Mouse (Mus musculus) MEL-GATA-1-ER (cell line): Measurements from ENCODE around the gene Gm45716.
A peak's percentile ranks its signal among the peaks of the same experiment; 100 is the strongest.

ENCODE experiments used
- DNase-seq: peaks from one replicate; pipeline ENCODE4 v3.0.0-alpha.2; 2012; ENCODE audit warnings: low read depth; ENCODE audit errors: extremely low read depth

Gene Gm45716

DNA sequence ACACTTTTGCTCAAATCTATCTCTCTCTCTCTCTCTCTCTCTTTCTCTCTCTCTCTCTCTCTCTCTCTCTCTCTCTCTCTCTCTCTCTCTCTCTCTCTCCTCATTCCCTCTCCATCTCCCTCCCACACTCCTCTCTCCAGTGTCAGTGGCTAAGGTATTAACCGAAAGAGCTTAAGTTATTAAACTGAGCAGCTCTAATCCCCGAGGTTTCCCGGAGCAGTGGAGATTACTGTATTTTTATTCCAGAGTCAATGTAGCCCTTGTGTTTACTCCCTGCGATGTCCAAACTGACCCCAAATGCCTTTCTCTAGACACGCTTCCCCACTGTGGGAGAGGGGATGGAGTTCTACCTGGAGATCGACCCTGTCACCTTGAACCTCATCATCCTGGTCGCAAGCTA lies at the start of gene Gm45716:
TSS of gene Gm45716 (plus strand) at position 243 of the 400 bp plus-strand sequence.
- no peak for DNase-seq

DNA sequence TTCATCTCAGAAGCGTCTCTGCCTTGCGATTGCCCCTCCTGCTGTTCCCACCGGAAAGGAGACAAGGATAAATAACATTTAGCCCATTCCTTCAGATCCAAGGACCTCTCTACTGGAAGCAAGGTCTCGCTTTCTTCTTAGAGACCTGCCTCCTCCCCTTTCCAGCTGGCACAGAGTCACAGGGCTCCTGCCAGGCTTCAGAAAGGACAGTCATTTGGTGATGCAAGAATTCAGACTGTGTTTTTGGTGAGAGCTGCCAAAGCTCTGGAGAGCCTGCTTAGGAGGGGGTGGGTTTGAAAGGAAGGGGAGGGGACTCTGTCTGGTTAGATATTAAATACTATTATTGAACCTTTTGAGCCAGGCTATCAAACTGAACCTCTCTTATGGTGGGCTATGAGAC lies 45.1 kb upstream of the Gm45716 start:
- DNase-seq, result no peak

DNA sequence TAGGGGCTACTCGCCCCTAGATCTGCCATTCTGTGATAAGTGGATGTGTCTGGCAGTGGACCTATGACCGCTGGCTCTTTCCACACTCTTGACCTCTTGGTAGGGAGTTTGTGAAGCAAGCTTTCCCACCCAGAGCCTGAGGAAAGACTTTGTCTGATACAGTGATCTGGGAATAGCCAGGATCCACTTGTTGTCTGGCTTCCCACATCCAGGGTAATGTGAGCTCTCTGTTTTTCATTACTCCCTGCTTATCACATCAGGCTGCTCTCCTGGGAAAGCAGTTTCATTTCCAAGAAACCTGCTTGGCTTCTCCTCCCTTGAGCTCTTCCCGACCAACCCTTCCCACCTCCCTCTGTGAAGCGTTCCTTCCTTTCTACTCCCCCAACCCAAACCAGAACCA lies 44.5 kb upstream of the Gm45716 start:
- DNase-seq, result no peak

DNA sequence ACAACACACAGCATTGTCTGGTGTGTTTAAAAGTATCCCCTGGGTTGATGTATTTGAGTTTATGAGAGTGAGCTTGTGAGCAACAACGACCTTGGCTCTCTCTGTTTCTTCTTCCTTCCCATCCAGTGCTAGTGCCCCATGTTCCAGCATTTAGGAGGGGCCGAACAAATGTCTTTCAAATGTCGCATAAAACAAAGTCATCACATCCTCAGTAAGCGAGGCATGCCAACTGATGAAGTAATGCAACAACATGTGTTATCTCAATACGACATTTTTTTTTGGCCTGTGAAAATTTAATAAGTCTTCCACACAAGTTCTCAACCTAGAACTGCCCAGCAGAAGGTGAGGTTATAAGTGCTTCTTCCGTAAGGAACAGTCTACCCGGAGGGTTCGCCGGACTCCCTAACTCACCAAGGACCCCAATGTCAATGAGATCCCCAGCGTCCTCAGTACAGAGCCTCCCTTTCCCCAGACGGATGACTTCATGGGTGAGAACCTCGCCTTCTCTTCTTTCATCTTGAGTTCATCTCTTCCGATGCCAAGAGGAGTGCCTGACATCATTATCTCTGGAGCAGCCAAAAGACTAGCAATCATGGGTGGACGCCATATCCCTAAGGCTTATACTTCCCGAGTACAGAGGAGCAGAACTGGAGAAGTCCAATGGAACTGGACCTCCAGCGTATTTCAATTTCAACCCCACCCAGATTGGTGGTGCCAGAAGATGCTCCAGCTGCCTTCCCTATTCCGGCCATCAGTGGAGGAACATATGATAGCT lies 41.2 kb upstream of the Gm45716 start:
- no peak for DNase-seq

DNA sequence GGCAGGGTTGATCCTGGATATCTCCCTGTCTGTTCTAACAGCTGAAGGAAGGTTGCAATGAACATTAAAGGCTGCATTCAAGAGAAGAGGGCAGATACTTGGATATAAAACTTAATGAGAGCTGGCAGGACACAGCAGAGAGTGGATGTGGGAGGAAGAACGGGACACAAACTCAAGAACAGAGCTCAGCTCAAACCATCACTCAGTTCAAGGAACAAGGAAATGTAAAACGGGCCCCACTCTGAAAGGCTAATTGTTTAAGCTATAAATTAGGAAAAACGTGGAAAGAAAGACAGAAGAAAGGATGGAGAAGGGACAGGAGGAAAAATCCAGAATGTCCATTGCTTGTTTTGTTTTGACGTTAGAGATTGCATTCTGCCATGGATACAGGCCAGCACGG lies 32.4 kb upstream of the Gm45716 start:
- DNase-seq, result no peak

DNA sequence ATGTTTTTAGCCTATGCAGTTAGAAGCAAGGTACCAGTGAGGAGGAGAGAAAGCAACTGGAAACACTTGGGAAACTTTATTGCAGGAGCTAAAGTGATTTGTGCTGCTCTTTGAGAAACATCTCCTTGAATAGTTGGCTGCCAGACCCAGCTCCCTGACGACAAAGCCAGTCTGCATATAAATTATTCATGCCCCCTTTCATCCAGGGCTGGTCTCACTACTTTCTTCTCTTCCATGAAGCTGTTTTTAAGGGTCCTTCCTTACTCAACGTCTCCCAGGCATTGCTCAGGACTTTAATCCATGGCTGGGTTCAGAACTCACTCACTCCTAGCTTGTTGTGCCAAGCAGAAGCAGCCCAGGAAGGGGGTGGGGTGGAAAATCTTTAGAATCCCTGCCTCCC lies 32.0 kb upstream of the Gm45716 start:
- no peak for DNase-seq

DNA sequence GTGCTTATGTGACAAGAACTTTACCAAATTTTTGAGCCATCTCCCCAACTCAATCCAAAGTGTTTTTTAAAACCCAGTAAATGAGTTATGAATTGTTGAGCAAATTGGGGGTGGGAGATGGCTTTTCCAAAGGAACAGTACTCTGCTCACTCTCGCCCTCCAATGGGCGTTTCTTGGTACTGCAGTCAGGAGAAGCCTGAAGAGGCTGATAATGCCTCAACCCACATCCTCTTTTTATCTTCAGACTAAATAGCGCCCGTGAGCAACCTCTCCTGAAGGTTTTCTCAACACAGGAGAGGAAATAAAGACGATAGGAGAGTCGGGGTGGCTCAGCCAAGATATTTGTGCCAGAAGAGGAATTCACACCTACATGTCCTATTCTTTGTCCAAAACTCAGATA lies 19.7 kb upstream of the Gm45716 start:
- DNase-seq, result peak; percentile 53

DNA sequence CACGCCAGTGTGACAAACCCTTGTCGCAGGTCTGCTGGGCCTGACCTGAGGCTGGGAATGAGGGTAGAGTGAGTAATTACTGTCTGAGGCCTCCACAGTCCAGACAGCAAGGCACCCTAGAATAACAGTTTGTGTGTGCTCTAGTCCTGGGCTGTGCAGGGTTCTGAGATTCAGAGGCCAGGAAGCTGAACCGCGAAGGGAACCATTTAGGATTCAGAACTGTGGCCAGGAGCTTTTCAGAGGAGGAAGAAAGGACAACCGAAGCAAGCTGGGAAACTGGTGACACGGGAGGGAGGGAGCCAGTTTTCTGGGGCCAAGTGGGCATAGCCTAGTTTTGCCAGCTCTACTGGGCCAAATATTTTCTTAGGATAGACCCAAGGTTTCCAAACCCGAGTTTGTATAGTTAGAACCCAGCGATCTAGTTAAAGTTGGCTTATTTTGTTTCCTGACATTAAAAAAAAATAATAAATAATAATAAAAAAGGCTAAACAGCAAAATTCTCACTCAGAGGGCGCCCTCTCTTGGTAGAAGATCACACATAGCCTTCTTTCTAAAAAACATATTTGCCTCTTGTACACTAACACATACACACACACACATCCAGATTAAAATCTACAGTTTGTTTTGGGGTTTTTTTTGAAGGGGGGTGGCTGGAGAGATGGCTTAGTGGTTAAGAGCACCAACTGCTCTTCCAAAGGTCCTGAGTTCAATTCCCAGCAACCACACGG lies 19.0 kb upstream of the Gm45716 start:
- DNase-seq, result no peak

DNA sequence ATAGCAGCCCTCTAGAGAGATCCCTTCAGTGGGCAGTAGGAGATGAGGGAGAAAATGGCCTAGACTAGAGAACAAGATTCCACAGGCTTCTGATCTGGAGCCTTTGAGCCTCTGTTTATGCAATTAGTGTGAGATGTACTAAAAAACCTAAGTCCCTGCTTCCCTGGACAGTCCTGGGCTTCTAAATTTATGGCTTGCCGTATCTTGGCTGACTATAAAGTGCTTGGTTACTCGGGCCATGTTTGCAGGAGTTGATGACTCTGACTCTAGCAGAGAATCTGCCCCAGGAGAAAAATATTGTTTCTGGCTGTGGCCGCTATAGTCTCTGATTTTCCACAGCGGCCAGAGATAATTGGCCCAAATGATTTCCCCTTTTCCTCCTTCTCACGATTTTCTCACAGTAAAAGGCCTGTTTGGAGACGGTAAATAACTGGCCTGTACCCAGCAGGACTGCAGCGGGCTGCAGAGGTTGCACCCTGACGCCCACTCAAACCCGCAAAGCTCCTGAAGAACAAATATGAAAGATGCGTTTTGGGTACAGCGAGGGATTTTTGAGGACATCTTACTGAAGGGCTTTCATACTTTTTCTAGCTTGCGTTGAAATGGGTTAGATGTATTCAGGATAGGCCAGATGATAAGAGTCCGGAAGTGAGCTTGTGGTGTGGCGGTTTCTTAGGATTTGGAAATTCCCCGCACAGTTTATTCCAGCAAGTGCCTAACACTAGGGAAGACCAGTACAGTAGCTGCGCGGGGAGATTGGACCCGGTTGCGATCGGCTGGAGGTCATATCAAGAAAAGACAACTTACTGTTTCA lies 18.1 kb upstream of the Gm45716 start:
- no peak for DNase-seq

DNA sequence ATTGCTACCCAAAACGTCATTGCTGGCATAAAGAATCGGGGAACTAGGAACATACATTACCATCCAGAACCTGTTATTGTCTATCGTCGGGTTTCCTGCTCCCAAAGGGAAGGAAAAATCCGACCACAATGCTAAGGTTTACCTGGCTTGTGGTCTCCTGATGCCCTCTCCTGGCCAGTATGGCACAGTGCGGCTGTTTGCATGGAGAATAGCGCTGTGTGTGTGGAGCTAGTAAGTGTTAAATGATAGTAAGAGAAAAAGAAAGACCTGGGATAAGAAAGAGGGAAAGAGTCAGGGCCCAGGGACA lies 17.5 kb upstream of the Gm45716 start:
- DNase-seq, result peak; percentile 14

DNA sequence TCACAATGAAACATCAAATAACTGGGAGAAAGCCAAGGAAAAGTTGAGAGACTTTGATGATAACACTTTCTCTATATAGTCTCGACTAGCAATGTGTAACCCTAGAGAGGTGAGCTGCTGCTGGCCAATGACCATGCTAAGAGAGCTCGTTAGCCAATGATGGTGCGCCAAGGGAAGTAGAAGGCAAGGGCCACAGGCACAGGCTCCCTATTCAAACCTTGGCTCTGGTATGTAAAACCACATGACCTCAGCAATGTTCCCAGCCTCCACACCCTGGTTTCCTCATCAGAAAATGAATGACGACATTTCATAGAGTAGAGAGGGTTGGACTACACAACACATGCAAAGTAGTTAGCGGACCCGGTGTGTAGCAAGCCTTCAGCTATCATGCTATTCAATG lies 15.2 kb upstream of the Gm45716 start:
- no peak for DNase-seq

DNA sequence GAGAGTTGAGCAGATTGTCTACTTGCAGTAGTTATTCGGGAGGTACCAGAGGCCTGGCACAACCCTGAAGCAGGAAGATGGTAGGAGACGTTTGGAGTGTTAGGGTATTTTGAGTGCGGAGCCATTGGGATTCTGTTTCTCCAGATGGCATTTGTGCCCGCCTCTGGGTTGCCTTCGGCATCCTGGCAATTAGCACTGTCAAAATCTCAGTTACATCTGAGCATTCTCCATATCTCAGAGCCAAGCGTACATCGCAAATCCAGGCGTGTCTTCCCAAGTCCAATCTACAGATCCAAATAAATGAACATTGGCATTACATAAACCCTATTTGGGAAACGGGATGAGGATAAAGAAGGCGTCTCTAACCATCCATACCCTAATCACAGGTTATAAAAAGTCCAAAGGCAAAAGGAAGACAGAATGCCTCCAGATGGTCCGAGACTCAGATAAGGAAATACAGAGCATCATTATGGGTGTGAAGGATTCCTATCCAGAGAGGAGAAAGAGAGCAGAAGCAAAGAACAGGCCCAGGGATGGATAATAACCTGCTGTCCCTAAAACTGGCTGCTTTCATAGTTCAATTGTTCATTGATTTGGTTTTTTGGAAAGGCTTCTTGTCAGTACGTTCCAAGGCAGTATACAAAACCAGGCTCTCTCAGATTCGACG lies 11.7 kb upstream of the Gm45716 start:
- no peak for DNase-seq

DNA sequence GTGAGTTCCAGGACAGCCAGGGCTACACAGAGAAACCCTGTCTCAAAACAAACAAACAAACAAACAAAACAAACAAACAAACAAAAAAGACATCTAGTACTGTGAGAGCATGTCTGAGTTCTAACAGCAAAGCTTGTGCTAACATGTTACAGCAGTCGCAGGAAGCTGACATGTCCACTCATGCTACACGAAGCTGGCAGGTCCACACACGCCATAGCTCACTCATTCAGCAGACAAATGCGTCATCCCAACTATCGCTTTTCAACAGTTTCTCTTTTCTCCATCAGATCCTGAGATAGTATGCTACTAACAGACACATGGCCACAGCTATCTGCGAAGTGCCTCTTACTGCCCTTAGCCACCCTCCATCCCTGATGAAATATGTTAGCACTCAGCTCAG lies 10.1 kb upstream of the Gm45716 start:
- no peak for DNase-seq

DNA sequence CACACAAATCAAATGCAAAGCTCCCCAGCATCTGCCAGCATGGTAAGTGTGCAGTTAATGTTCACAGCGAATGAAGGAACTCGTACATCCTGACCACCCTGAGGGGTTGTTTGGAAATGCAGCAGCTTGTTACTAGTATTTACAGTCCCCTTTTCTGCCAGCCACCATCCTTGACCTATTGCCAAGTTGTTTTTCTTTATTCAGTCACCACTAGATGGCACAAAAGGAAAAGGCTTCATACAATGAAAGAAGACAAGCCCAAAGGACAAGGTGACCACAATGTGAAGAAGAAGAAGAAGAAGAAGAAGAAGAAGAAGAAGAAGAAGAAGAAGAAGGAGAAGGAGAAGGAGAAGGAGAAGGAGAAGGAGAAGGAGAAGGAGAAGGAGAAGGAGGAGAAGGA lies 4.1 kb upstream of the Gm45716 start:
- peak; percentile 14 for DNase-seq

DNA sequence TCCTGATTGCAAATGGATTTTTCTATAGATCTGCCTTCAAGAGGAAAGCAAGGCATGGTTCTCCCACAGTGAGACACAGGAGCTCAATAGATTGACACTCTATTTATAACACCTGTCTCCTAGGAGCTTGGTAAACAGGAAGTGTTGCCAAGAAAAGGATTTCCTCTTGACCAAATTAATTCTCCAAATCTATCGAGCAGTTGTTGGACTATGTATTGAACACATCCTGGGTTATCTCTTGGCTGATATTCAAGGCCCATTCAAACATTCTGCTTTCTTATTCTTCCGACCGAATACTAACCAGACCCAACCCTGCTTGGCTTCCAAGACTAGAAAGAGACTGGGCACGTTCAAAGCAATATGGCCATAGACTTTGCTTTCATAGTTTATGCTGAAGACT lies 2.7 kb upstream of the Gm45716 start:
- DNase-seq, result no peak

DNA sequence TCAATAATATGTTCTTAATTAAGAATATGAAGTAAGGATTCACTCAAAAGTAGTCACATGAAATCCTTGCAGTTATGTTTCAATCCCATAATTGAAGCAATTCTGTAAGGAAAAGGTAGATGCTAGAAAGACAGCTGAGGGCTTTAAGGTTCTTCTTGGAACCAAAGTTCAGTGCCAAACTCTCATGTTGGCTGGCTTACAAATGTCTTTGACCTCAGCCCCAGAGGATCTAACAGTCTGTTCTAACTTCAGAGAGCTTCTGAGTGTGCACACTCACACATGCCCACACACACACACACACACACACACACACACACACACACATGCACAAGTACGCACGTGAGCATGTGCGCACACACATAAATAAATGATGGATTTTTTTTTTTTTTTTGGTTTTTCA lies 2.7 kb downstream of the Gm45716 start:
- no peak for DNase-seq

DNA sequence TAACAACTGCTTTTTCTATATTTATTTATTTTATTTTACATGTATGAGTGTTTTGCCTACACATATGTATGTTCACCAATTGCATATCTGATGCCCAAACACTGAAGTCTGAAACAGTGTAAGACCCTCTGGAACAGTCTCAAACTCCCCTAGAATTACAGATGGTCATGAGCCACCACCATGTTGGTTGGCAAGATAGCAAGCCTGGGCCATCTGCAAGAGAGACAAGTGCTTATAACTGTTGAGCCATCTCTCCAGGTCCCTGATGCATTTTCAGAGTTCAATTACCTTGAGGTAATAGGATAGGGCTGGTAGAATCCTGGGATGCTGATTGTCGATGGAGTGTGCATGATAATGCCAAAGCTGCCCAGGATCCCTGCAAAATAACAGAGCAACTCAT lies 7.5 kb downstream of the Gm45716 start:
- no peak for DNase-seq

DNA sequence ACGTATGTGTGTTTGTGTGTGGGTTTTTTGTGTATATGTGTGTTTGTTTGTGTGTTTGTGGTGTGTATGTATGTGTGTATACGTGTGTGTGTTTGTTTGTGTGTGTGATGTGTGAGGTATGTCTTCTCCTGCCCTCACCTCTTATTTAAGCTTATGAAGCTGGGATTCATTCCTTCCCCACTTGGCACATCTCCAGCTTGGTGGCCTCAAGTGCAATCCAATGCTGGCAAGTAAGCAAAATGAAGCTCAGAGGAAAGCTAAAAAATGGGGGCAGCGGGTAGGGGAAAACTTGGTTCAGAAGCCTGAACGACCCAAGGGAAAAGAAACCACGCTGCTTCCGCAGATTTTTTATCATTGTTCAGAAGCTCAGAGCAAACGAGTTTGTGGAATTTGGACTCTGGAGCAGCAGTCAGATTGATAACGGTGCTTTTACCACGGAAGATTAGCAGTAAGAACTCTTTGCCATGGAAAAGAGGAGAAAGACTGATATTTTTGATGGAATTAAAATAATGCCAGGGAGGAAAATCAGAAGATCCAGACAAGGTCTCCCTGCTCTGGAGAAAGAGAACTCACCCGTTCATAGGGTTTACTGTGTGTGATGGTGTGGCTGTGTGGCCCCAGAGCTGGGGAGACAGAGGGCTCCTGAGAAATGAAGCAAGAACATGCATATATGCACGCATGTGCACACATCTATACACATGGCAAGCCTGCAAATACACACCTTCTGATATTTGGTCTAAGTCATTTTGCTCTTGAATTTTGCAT lies 8.5 kb downstream of the Gm45716 start:
- no peak for DNase-seq

DNA sequence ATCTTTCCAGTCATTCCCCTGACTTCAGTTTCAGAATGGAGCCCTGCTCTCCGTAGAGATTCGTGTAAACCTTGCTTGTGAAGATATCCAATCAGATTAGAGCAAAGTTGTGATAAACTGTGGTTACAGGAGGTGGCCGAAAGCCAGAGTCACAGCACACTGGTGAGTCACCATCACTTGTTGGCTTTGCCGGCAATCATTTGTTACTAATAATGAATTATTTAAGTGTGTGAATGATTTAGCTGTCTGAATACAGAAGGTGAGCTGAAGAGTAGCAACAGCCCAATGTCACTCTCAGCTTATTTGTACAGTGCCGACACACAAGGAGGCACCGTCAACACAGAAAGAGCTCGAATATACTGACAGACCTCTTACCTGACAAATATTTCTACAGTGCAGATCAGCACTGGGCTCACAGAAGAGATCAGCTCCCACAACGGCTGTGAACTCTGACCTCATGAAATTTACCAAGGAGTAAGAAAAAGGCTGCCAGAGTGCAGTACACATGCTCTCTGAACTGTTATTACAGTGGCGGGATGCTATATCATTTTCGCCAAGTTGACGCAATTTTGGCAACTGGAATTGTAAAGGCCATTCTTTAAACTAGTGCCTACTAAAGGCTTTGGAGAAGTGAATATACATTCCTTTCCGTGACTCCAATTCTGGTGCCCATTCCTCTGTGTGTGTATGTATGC lies 9.2 kb downstream of the Gm45716 start:
- no peak for DNase-seq

DNA sequence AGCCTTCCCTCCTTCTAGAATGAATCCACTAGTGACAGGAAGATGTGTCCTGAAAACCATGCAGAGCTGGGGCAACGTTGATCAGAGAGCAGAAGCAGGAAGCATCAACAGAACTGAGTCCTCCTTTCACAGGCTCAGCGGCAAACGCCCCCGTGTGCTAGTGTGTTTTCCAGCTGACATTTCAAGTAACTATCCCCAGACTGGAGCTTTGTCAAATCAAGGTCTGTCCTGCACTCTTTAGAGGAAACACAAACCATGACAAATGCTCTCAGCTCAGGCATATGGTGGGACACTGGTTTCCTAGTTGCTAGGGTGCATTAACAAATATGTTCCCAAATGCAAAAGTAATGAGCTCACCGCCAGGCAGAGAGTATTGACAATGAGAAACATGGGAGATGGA lies 10.6 kb downstream of the Gm45716 start:
- no peak for DNase-seq

DNA sequence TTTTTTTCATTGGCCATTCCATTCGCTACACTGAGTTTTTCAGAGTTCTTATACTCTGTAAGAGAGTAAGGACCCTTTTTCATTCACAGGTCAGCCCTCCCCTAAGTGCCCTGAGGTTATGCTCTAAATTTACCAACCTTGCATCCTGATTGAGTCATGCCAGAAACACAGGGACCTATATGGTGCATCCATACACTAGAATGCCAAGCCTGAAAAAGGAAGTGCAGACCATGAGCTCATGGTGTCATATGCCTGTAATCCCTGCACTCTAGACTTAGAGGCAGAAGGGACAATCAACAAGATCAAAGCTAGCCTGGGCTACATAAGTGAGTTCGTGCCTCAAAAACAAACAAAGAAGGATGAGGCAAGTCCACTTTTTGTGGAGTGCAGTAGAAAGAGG lies 13.3 kb downstream of the Gm45716 start:
- DNase-seq, result no peak
